Mouse (Mus musculus): Measurements from ENCODE around the gene Ppp3r2. TPM values are rescaled to one million over a fixed set of nuclear protein-coding genes. Genes with fewer than 3 reads are reported as not detected.

Ppp3r2 gene
- total RNA-seq, 1 experiment from 2014 or later, result not detected

Other genes with a start within 250 kb of the Ppp3r2 start
- gene Acnat1, start 208.1 kb downstream of the Ppp3r2 start, total RNA-seq (2017), result not detected in 2 replicates
- not detected in 2 replicates for gene Baat, start 175.5 kb downstream of the Ppp3r2 start, total RNA-seq (2017)
- 12.7 and 14.4 TPM in 2 replicates for gene Mrpl50, start 160.9 kb downstream of the Ppp3r2 start, total RNA-seq (2017)
- gene Zfp189, start 160.8 kb downstream of the Ppp3r2 start, total RNA-seq (2017), result 5.3 and 6.4 TPM in 2 replicates
- not detected in 2 replicates for gene Aldob, start 132.5 kb downstream of the Ppp3r2 start, total RNA-seq (2017)
- not detected in 2 replicates for gene Tmem246, start 84.1 kb downstream of the Ppp3r2 start, total RNA-seq (2017)
- gene Rnf20, start 50.0 kb downstream of the Ppp3r2 start, total RNA-seq (2017), result 178 and 200 TPM in 2 replicates
- 0.12 and 0.23 TPM in 2 replicates for gene Grin3a, start 163.7 kb upstream of the Ppp3r2 start, total RNA-seq (2017)